Mouse (Mus musculus) thymus, postnatal 36 days (tissue): Measurements from ENCODE around the gene Cab39l.

ENCODE experiments used
- DNase-seq, 2 experiments: peaks; one replicate each; pipeline ENCODE4 v3.0.0; 2022; ENCODE audit warnings: mixed read lengths in 2 of 2

Gene Cab39l

GRCm38 (mm10) chr14:59506139-59506538 lies 65.4 kb downstream of the Cab39l start:
- DNase-seq, result no peak

- no peak for DNase-seq
Measured at GRCm38 (mm10) chr14:59513922-59514444, 73.2 kb downstream of the Cab39l start.

- no peak for DNase-seq
Measured at GRCm38 (mm10) chr14:59525843-59526242, 85.1 kb downstream of the Cab39l start.

- no peak for DNase-seq
Measured at GRCm38 (mm10) chr14:59530801-59531200, 90.0 kb downstream of the Cab39l start.

GRCm38 (mm10) chr14:59532986-59533385 lies 92.2 kb downstream of the Cab39l start:
- no peak for DNase-seq

GRCm38 (mm10) chr14:59533908-59534307 lies 93.1 kb downstream of the Cab39l start:
- no peak for DNase-seq

- no peak for DNase-seq
Measured at GRCm38 (mm10) chr14:59537829-59538432, 97.2 kb downstream of the Cab39l start.

- DNase-seq, result no peak
Measured at GRCm38 (mm10) chr14:59540230-59540629, 99.5 kb downstream of the Cab39l start.

GRCm38 (mm10) chr14:59540761-59541160 lies 100.0 kb downstream of the Cab39l start:
- no peak for DNase-seq

- no peak for DNase-seq
Measured at GRCm38 (mm10) chr14:59543158-59543826, 102.5 kb downstream of the Cab39l start.

GRCm38 (mm10) chr14:59543956-59544355 lies 103.2 kb downstream of the Cab39l start:
- no peak for DNase-seq

- DNase-seq, result no peak
Measured at GRCm38 (mm10) chr14:59546162-59546880, 105.5 kb downstream of the Cab39l start.

- DNase-seq, result no peak
Measured at GRCm38 (mm10) chr14:59547530-59547929, 106.8 kb downstream of the Cab39l start.

GRCm38 (mm10) chr14:59548532-59548931 lies 107.8 kb downstream of the Cab39l start:
- no peak for DNase-seq

GRCm38 (mm10) chr14:59549106-59549505 lies 108.3 kb downstream of the Cab39l start:
- DNase-seq, result no peak

GRCm38 (mm10) chr14:59550841-59551240 lies 110.1 kb downstream of the Cab39l start:
- DNase-seq, result no peak

GRCm38 (mm10) chr14:59551956-59552355 lies 111.2 kb downstream of the Cab39l start:
- DNase-seq, result no peak

- DNase-seq, result no peak
Measured at GRCm38 (mm10) chr14:59554025-59554424, 113.3 kb downstream of the Cab39l start.

GRCm38 (mm10) chr14:59555018-59555417 lies 114.2 kb downstream of the Cab39l start:
- no peak for DNase-seq

- DNase-seq, result peak; percentile 38 to 59
Measured at GRCm38 (mm10) chr14:59555928-59556531, 115.3 kb downstream of the Cab39l start.

GRCm38 (mm10) chr14:59557071-59557470 lies 116.3 kb downstream of the Cab39l start:
- DNase-seq, result no peak

GRCm38 (mm10) chr14:59557886-59558285 lies 117.1 kb downstream of the Cab39l start:
- no peak for DNase-seq

GRCm38 (mm10) chr14:59566756-59567155 lies 126.0 kb downstream of the Cab39l start:
- no peak for DNase-seq
